Mouse (Mus musculus): Measurements from ENCODE around the gene Nup54. TPM values are rescaled to one million over a fixed set of nuclear protein-coding genes. Genes with fewer than 3 reads are reported as not detected.

Gene Nup54
- 61.3 and 76.1 TPM in 2 replicates for total RNA-seq (2017)

DNA sequence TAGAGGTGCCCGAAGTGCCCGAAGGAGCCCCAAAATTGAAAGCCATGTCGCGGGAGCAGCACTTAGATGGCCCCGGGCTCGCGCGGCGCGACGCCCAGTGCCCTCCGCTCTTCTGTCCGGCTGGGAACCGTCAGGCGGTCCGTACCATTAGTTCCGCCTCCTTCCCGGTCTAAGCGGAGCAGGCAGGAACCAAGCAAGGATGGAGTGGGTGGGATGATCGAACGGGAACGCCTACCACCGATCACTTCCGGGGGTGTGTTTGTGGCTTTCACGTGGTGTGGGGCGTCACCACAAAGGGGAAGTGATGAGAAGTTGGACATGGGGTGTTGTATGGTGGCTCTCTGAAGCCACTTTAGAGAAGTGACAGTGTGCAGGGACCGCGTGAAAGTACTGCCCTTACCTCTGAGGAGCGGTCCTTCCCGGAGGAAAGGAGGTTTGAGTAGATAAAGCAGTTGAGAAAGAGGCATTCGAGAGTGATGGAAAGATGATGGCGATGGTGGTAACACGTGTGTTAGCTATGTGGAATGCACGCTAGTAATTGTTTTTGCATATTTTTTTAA, at the start of gene Nup54:
TSS of gene Nup54 (minus strand) at position 195 of the 560 bp plus-strand sequence.
- peak; percentile 97 to 99 for ATAC-seq (replicated peaks in 1 of 2; ENCODE audit: insufficient read depth in 1 of 2, low FRiP score in 2 of 2, low TSS enrichment in 1 of 2, low read depth in 1 of 2, poor library complexity in 2 of 2, severe bottlenecking in 2 of 2)

DNA sequence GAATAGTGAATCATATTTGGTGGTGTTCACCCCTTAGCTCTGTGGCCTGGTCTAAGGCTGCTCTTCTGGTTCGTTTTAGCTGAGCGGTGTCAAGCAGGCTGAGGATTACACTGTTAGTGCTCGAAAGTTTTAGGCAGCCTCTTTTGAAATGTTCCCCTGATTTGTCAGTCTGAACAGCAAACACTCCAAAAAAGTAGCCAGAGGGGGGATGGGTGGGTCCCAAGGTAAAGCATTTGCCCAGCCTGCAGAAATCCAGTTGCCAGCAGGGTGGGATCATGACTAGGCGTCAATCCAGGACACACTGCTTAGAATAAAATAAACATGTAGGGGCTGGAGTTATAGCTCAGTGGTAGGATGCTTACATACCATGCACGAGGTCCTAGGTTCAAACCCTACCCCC, 37.8 kb upstream of the Nup54 start:
- ATAC-seq (replicated peaks in 1 of 2; ENCODE audit: insufficient read depth in 1 of 2, low FRiP score in 2 of 2, low TSS enrichment in 1 of 2, low read depth in 1 of 2, poor library complexity in 2 of 2, severe bottlenecking in 2 of 2), result no peak

DNA sequence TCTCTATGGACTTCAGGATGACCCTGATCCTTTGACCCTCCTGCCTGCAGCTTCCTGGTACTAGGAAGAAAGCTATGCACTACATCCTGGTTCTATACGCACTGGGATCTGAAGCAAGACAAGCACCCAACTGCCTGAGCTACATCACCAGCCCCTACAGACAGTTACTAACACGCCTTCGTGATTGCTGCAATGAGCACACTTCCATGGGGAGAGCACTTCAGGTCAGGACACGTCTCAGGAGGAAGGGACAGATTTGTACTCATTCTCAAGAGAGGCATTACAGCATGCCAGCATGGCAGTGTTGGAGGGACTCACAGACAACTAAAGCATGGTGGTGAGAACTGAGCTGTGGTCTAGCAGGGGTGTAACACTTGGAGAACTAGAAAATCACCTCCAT, 36.5 kb upstream of the Nup54 start:
- no peak for ATAC-seq (replicated peaks in 1 of 2; ENCODE audit: insufficient read depth in 1 of 2, low FRiP score in 2 of 2, low TSS enrichment in 1 of 2, low read depth in 1 of 2, poor library complexity in 2 of 2, severe bottlenecking in 2 of 2)

GRCm38 (mm10) chr5:92469201-92470130, 34.4 kb upstream of the Nup54 start:
- ATAC-seq (replicated peaks in 1 of 2; ENCODE audit: insufficient read depth in 1 of 2, low FRiP score in 2 of 2, low TSS enrichment in 1 of 2, low read depth in 1 of 2, poor library complexity in 2 of 2, severe bottlenecking in 2 of 2), result no peak

GRCm38 (mm10) chr5:92468234-92468633, 33.2 kb upstream of the Nup54 start:
- no peak for ATAC-seq (replicated peaks in 1 of 2; ENCODE audit: insufficient read depth in 1 of 2, low FRiP score in 2 of 2, low TSS enrichment in 1 of 2, low read depth in 1 of 2, poor library complexity in 2 of 2, severe bottlenecking in 2 of 2)

DNA sequence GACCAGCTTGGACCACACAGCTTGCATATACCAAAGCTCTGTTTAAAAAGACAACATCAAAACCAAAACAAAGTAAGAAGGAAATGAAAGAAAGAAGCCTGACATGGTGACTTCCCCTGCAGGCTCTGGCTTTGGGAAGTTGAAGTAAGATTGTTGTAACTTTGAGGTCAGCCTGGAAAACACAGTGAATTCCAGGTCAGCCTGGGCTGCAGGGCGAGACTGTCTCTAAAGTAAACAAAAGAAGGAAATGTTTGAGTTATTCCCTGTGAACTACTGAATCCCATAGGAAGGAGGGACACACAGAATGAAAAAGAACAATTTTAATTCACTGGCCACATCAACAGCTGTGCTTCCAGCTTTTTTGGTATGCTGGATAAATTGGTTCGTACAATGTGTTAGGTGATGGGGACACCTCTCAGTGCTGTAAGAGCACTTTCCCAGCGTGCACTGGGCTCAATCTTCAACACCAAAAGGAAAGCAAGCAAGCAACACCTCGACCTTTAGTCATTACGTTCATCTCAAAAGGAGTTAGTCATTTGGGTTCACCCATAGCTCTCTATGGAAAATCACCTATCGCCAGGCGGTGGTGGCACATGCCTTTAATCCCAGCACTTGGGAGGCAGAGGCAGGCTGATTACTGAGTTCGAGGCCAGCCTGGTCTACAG, 32.2 kb upstream of the Nup54 start:
- ATAC-seq (replicated peaks in 1 of 2; ENCODE audit: insufficient read depth in 1 of 2, low FRiP score in 2 of 2, low TSS enrichment in 1 of 2, low read depth in 1 of 2, poor library complexity in 2 of 2, severe bottlenecking in 2 of 2), result no peak

DNA sequence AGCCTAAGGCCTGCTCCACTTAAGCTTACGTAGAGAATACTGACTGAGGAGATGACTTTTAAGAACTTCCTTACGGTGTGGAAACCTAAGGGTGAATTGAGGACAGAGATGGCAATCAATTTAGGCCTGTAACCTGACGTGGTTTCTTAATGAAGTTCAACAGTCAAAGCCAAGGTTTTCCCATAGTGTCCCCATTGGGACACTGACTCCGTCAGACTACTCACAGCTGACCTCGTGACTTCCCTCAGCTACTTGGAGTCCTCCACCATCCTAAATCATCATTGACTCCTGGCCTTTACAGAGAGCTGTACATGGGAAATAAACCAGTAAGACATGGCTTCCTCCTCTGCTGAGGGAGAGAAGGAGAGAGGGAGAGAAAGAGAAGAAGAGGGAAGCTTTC, 30.5 kb upstream of the Nup54 start:
- no peak for ATAC-seq (replicated peaks in 1 of 2; ENCODE audit: insufficient read depth in 1 of 2, low FRiP score in 2 of 2, low TSS enrichment in 1 of 2, low read depth in 1 of 2, poor library complexity in 2 of 2, severe bottlenecking in 2 of 2)

DNA sequence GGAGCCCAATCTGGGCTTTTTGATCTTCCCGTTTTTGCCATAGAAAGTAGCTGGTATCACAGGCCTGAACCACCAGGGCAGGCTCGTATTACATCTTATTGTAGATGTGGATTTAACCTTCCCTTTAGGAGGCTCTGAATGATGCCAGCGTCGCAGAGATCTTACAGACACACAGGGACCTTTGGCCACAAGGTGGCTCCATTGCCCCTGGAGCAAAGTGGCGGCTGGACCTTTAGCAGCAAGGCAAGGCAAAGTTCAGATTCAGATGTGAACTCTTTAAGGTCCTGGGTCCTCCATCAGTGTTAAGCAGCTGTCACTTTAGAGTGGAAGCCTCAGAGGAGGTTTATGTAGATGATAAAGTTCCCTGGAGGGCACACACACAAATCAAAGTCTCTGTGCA, 26.3 kb upstream of the Nup54 start:
- peak in 1 of 2 experiments; percentile 70; a peak in 2 of 4 replicates for ATAC-seq (replicated peaks in 1 of 2; ENCODE audit: insufficient read depth in 1 of 2, low FRiP score in 2 of 2, low TSS enrichment in 1 of 2, low read depth in 1 of 2, poor library complexity in 2 of 2, severe bottlenecking in 2 of 2)

- no peak for ATAC-seq (replicated peaks in 1 of 2; ENCODE audit: insufficient read depth in 1 of 2, low FRiP score in 2 of 2, low TSS enrichment in 1 of 2, low read depth in 1 of 2, poor library complexity in 2 of 2, severe bottlenecking in 2 of 2)
Measured at GRCm38 (mm10) chr5:92458726-92459125, 23.7 kb upstream of the Nup54 start.

DNA sequence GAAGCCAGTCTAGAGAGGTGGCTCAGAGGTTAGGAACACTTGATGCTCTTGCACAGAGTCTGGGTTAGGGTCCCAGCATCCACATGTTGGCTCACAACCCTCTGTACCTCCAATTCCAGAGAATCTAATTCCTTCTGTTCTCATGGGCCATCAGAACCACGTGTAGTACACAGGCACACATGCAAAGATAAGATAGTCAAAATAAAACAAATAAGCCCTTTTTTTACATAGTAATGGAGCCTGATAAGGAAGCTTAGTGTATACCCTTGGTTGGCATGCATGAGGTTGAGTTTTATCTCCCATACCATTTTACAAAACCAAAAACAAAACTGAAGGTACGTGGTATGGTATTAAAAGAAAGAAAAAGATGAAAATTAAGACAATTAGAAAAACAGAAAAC, 22.4 kb upstream of the Nup54 start:
- no peak for ATAC-seq (replicated peaks in 1 of 2; ENCODE audit: insufficient read depth in 1 of 2, low FRiP score in 2 of 2, low TSS enrichment in 1 of 2, low read depth in 1 of 2, poor library complexity in 2 of 2, severe bottlenecking in 2 of 2)

DNA sequence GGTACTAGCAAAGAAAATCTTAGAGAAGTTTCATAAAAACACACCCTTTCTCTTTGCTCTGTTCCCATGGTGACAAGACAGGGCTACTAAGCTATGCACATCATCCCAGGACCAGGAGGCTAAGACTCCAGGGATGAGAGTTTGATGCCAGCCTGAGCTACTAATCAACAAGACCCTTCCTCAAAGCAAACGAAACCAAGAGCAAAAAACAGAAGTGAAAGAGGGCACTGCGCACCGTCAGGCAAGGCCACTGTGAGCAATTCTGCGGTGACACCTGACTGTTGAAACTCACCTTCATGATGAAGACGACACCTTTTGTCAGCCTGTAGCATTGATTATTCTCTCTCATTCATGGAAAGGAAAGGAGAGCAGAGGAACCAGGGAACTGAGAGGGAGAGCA, 17.9 kb upstream of the Nup54 start:
- ATAC-seq (replicated peaks in 1 of 2; ENCODE audit: insufficient read depth in 1 of 2, low FRiP score in 2 of 2, low TSS enrichment in 1 of 2, low read depth in 1 of 2, poor library complexity in 2 of 2, severe bottlenecking in 2 of 2), result no peak

GRCm38 (mm10) chr5:92446736-92447135, 11.7 kb upstream of the Nup54 start:
- ATAC-seq (replicated peaks in 1 of 2; ENCODE audit: insufficient read depth in 1 of 2, low FRiP score in 2 of 2, low TSS enrichment in 1 of 2, low read depth in 1 of 2, poor library complexity in 2 of 2, severe bottlenecking in 2 of 2), result no peak

DNA sequence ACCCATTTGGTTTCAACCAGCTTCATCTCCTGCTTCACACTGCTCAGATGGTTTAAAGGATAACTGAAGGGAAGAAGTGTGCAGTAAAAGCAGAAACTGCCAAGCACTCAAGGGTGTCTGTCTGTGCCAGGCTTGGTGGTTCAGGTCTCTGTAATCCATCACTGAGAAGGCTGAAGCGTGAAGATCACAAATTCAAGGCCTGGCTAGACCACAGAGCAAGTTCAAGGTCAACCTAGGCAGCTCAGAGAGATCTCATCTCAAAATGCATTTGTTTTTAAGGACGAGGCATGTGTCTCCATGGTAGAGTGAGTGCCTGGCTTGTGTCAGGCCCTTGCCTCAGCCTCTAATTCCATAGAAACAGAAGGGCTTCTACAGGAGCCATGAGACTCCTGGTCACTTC, 10.0 kb upstream of the Nup54 start:
- ATAC-seq (replicated peaks in 1 of 2; ENCODE audit: insufficient read depth in 1 of 2, low FRiP score in 2 of 2, low TSS enrichment in 1 of 2, low read depth in 1 of 2, poor library complexity in 2 of 2, severe bottlenecking in 2 of 2), result no peak

GRCm38 (mm10) chr5:92442914-92443313, 7.9 kb upstream of the Nup54 start:
- no peak for ATAC-seq (replicated peaks in 1 of 2; ENCODE audit: insufficient read depth in 1 of 2, low FRiP score in 2 of 2, low TSS enrichment in 1 of 2, low read depth in 1 of 2, poor library complexity in 2 of 2, severe bottlenecking in 2 of 2)

- peak in 1 of 2 experiments; percentile 46; a peak in 1 of 4 replicates for ATAC-seq (replicated peaks in 1 of 2; ENCODE audit: insufficient read depth in 1 of 2, low FRiP score in 2 of 2, low TSS enrichment in 1 of 2, low read depth in 1 of 2, poor library complexity in 2 of 2, severe bottlenecking in 2 of 2)
Measured at GRCm38 (mm10) chr5:92441494-92441893, 6.5 kb upstream of the Nup54 start.

- ATAC-seq (replicated peaks in 1 of 2; ENCODE audit: insufficient read depth in 1 of 2, low FRiP score in 2 of 2, low TSS enrichment in 1 of 2, low read depth in 1 of 2, poor library complexity in 2 of 2, severe bottlenecking in 2 of 2), result no peak
Measured at GRCm38 (mm10) chr5:92438540-92438939, 3.5 kb upstream of the Nup54 start.

- no peak; a peak in 1 of 4 replicates for ATAC-seq (replicated peaks in 1 of 2; ENCODE audit: insufficient read depth in 1 of 2, low FRiP score in 2 of 2, low TSS enrichment in 1 of 2, low read depth in 1 of 2, poor library complexity in 2 of 2, severe bottlenecking in 2 of 2)
Measured at GRCm38 (mm10) chr5:92434571-92434985, 441 bp downstream of the Nup54 start.

- no peak for ATAC-seq (replicated peaks in 1 of 2; ENCODE audit: insufficient read depth in 1 of 2, low FRiP score in 2 of 2, low TSS enrichment in 1 of 2, low read depth in 1 of 2, poor library complexity in 2 of 2, severe bottlenecking in 2 of 2)
Measured at GRCm38 (mm10) chr5:92434070-92434469, 949 bp downstream of the Nup54 start.

All from hematopoietic stem cell, adult 5-6 weeks (primary cell).